Mouse (Mus musculus): Measurements from ENCODE around the gene Mier3.

DNA sequence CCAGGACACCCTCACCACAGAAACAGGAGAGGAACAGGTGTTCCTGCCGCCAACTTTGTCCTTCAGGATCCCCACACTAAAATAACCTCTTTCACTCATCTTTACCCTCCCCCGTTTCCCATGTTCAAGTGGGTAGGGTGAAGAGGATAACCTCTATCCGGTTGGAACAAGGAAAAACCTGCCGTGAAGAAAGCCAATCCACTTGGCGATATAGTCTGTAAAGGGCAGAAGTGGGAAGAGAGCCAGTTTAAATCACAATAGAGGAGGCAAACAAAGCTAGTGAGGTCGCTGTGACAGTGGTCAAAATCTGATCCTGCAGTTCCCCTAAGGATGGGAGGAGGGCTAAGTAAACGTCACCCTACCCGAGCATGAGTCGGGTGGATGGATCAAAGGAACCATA lies 38.9 kb downstream of the Mier3 start:
- TF ChIP-seq CTCF (IDR thresholded peaks at IDR 0.05; ENCODE audit: insufficient read depth, low read length), result no peak
- TF ChIP-seq POLR2A (IDR thresholded peaks at IDR 0.05; ENCODE audit: borderline replicate concordance, extremely low read depth, low read depth, low read length), result no peak

Data from lung, adult 2 months (tissue).